Mouse (Mus musculus): ENCODE data around the gene Abcc6.
"Not testable (repeated sequence)": the region's sequence is repeated elsewhere in the genome, so short reads cannot be mapped to it uniquely, and the experiment has no call there.

Gene Abcc6

GRCm38 (mm10) chr7:46028681-46029080 is 1.4 kb downstream of the Abcc6 start:
- DNase-seq (ENCODE audit: low spot score in 2 of 2) = no peak

GRCm38 (mm10) chr7:46025436-46025835 is 4.7 kb downstream of the Abcc6 start:
- DNase-seq (ENCODE audit: low spot score in 2 of 2) = no peak

GRCm38 (mm10) chr7:46021951-46022350 is 8.2 kb downstream of the Abcc6 start:
- no peak for DNase-seq (ENCODE audit: low spot score in 2 of 2)

- no peak for DNase-seq (ENCODE audit: low spot score in 2 of 2)
These were observed 10.5 kb downstream of the Abcc6 start for GRCm38 (mm10) chr7:46019594-46019993.

GRCm38 (mm10) chr7:46013266-46014010 is 16.7 kb downstream of the Abcc6 start:
- no peak for DNase-seq (ENCODE audit: low spot score in 2 of 2)

GRCm38 (mm10) chr7:46012121-46012520 is 18.0 kb downstream of the Abcc6 start:
- DNase-seq (ENCODE audit: low spot score in 2 of 2) = no peak

- peak in 1 of 2 experiments; percentile 40 for DNase-seq (ENCODE audit: low spot score in 2 of 2)
These were observed 20.5 kb downstream of the Abcc6 start for GRCm38 (mm10) chr7:46009578-46009977.

- no peak for DNase-seq (ENCODE audit: low spot score in 2 of 2)
These were observed 27.4 kb downstream of the Abcc6 start for GRCm38 (mm10) chr7:46002748-46003147.

- DNase-seq (ENCODE audit: low spot score in 2 of 2) = no peak
These were observed 29.5 kb downstream of the Abcc6 start for GRCm38 (mm10) chr7:46000577-46000976.

- no peak for DNase-seq (ENCODE audit: low spot score in 2 of 2)
These were observed 37.6 kb downstream of the Abcc6 start for GRCm38 (mm10) chr7:45992470-45992869.

- no peak for DNase-seq (ENCODE audit: low spot score in 2 of 2)
These were observed 41.8 kb downstream of the Abcc6 start for GRCm38 (mm10) chr7:45988344-45988743.

GRCm38 (mm10) chr7:45986893-45987292 is 43.2 kb downstream of the Abcc6 start:
- no peak for DNase-seq (ENCODE audit: low spot score in 2 of 2)

- DNase-seq (ENCODE audit: low spot score in 2 of 2) = no peak
These were observed 48.5 kb downstream of the Abcc6 start for GRCm38 (mm10) chr7:45981612-45982011.

- DNase-seq (ENCODE audit: low spot score in 2 of 2) = no peak
These were observed 55.6 kb downstream of the Abcc6 start for GRCm38 (mm10) chr7:45974512-45974911.

- DNase-seq (ENCODE audit: low spot score in 2 of 2) = no peak
These were observed 56.0 kb downstream of the Abcc6 start for GRCm38 (mm10) chr7:45974103-45974502.

GRCm38 (mm10) chr7:45973271-45973687 is 56.8 kb downstream of the Abcc6 start:
- no peak for DNase-seq (ENCODE audit: low spot score in 2 of 2)

- DNase-seq (ENCODE audit: low spot score in 2 of 2) = no peak
These were observed 58.0 kb downstream of the Abcc6 start for GRCm38 (mm10) chr7:45971831-45972723.

- no peak for DNase-seq (ENCODE audit: low spot score in 2 of 2)
These were observed 73.5 kb downstream of the Abcc6 start for GRCm38 (mm10) chr7:45956611-45957010.

- DNase-seq (ENCODE audit: low spot score in 2 of 2) = no peak
These were observed 81.0 kb downstream of the Abcc6 start for GRCm38 (mm10) chr7:45949061-45949460.

GRCm38 (mm10) chr7:45943280-45943679 is 86.8 kb downstream of the Abcc6 start:
- not testable (repeated sequence) for DNase-seq (ENCODE audit: low spot score in 2 of 2)

GRCm38 (mm10) chr7:45941986-45942385 is 88.1 kb downstream of the Abcc6 start:
- DNase-seq (ENCODE audit: low spot score in 2 of 2) = no peak

GRCm38 (mm10) chr7:45939836-45940235 is 90.3 kb downstream of the Abcc6 start:
- DNase-seq (ENCODE audit: low spot score in 2 of 2) = no peak

GRCm38 (mm10) chr7:45935114-45935513 is 95.0 kb downstream of the Abcc6 start:
- DNase-seq (ENCODE audit: low spot score in 2 of 2) = peak in 1 of 2 experiments; percentile 62

Measured in spleen, postnatal 14 days (tissue).